Mouse (Mus musculus): ENCODE measurements at regions not wholly inside any gene's neighbourhood (a gene's known extent, or its start where the extent isn't known, plus 50 kb on each side); places are given as distances from the start of the nearest gene placed in this dataset.

DNA sequence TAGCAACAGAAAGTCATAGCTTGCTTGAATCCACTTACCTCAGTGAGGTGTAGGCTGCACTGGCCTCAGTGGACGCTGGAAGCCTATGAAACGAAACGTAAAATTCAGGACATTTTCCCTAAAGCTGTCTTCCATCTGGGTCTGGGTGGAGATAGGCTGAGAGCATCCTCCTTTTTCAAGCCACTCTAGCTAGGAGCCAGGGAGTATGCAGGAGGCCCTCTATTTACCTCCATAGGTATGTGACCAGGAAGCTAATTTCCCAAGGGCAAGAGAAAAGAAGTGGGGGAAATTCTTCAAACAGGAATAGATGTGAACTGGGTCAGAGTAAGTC lies 95.9 kb upstream of the Tmem45b start:
- no peaks in the 10 kb centered on the region for H3K36me3 ChIP-seq (ENCODE audit: insufficient read depth, low read length)
- TF ChIP-seq CTCF (IDR thresholded peaks at IDR 0.05; ENCODE audit: low read depth), result no peak
- no peaks in the 10 kb centered on the region for H3K9me3 ChIP-seq (replicated peaks; ENCODE audit: low read length)
- DNase-seq (ENCODE audit: low spot score) (no peak), ATAC-seq (replicated peaks; ENCODE audit: low FRiP score, low read depth) (no peak)
- no peak overlapping the region for H3K4me2 ChIP-seq (ENCODE audit: low read length)
- H3K4me3 ChIP-seq (replicated peaks; ENCODE audit: low read depth, low read length), result no peak overlapping the region
- H3K9ac ChIP-seq (ENCODE audit: low read depth, low read length), result no peak overlapping the region
- no peak overlapping the region for H3K27ac ChIP-seq
- H3K4me1 ChIP-seq (replicated peaks; ENCODE audit: insufficient read depth, low read length), result no peaks in the 10 kb centered on the region
- 79% methylated on average over 3 of the region's 3 CpGs for WGBS
- H3K27me3 ChIP-seq (ENCODE audit: insufficient read depth, low read length), result 0 out of 2 replicates have a peak, but pooled peaks cover 6% of the 10 kb centered on the region

DNA sequence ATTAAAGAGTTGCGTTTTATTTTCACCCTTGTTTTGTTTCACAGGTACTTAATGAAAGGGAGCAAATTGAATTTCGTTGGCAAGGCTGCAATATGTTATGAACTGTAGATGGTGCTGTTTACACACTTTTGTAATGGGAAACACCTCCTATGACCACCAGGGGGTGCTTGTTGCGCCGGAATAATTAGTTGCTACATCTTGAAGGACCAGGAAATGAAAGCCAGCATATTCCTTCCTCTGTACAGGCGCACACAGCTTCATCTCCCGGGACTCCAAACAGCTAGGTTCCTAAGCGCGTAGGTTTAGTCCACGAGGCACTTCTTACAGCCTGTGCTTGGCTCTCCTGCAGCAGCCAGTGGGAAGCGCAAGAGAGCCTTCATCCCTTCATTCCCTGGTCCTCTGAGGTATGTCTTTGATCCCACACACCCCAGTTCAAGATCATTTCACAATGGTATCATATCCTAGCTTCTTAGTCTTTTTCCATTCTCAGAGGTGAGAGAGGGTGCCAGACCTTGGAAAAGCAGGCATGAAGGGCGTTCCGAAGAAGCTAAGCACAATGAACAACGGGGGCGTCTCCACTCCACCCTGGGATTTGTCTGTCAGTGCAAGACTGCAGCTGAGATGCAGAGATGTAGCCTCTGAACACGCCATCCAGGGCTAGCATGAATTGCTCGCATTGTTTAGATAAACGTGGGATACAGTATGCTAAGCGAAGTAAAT lies 95.4 kb upstream of the Tmem45b start:
- no peaks in the 10 kb centered on the region for H3K36me3 ChIP-seq (ENCODE audit: insufficient read depth, low read length)
- WGBS, result 32% methylated on average over 18 of the region's 18 CpGs
- peak; percentile 66 for ATAC-seq (replicated peaks; ENCODE audit: low FRiP score, low read depth)
- 0 out of 2 replicates have a peak overlapping the region, but pooled peaks have one; percentile 8 for H3K4me3 ChIP-seq (replicated peaks; ENCODE audit: low read depth, low read length)
- 0 out of 2 replicates have a peak, but pooled peaks cover 6% of the 10 kb centered on the region for H3K27me3 ChIP-seq (ENCODE audit: insufficient read depth, low read length)
- no peaks in the 10 kb centered on the region for H3K4me1 ChIP-seq (replicated peaks; ENCODE audit: insufficient read depth, low read length)
- H3K27ac ChIP-seq, result no peak overlapping the region
- no peaks in the 10 kb centered on the region for H3K9me3 ChIP-seq (replicated peaks; ENCODE audit: low read length)
- H3K4me2 ChIP-seq (ENCODE audit: low read length), result peak overlapping the region; percentile 47
- peak; percentile 91 for DNase-seq (ENCODE audit: low spot score)
- H3K9ac ChIP-seq (ENCODE audit: low read depth, low read length), result no peak overlapping the region
- TF ChIP-seq CTCF (IDR thresholded peaks at IDR 0.05; ENCODE audit: low read depth), result peak; percentile 100

DNA sequence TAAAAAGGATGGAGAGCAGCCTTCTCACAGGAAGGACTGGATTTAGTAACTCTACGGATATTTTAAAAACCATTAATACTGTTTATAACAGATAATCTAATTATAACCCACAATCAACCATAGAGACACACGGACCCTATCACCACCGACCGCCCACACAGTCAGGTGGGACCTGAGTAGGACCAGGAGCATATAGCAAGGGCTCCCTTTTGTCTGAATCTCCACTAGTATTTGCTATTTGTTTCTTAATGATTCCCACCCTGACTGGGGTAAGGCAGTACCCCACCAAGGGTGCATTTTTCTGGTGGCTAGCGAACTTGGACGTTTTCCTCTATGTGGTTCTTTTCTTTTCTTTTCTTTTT lies 79.4 kb upstream of the Tmem45b start:
- no peaks in the 10 kb centered on the region for H3K9me3 ChIP-seq (replicated peaks; ENCODE audit: low read length)
- no peak overlapping the region for H3K4me2 ChIP-seq (ENCODE audit: low read length)
- no peak overlapping the region for H3K27ac ChIP-seq
- no peak for DNase-seq (ENCODE audit: low spot score)
- 70% methylated on average over 6 of the region's 6 CpGs for WGBS
- no peak overlapping the region for H3K9ac ChIP-seq (ENCODE audit: low read depth, low read length)
- H3K27me3 ChIP-seq (ENCODE audit: insufficient read depth, low read length), result no peaks in the 10 kb centered on the region
- H3K4me1 ChIP-seq (replicated peaks; ENCODE audit: insufficient read depth, low read length), result no peaks in the 10 kb centered on the region
- TF ChIP-seq CTCF (IDR thresholded peaks at IDR 0.05; ENCODE audit: low read depth), result no peak
- H3K36me3 ChIP-seq (ENCODE audit: insufficient read depth, low read length), result no peaks in the 10 kb centered on the region
- ATAC-seq (replicated peaks; ENCODE audit: low FRiP score, low read depth), result no peak
- no peak overlapping the region for H3K4me3 ChIP-seq (replicated peaks; ENCODE audit: low read depth, low read length)

GRCm38 (mm10) chr9:31542909-31543690 lies 78.8 kb upstream of the Tmem45b start:
- DNase-seq (ENCODE audit: low spot score) (peak; percentile 91), ATAC-seq (replicated peaks; ENCODE audit: low FRiP score, low read depth) (peak; percentile 65)
- Histone ChIP-seq H3K4me1 (replicated peaks; ENCODE audit: insufficient read depth, low read length) (no peaks in the 10 kb centered on the region), H3K27me3 (ENCODE audit: insufficient read depth, low read length) (no peaks in the 10 kb centered on the region), H3K4me3 (replicated peaks; ENCODE audit: low read depth, low read length) (no peak overlapping the region), H3K9me3 (replicated peaks; ENCODE audit: low read length) (no peaks in the 10 kb centered on the region), H3K9ac (ENCODE audit: low read depth, low read length) (no peak overlapping the region), H3K4me2 (ENCODE audit: low read length) (no peak overlapping the region), H3K27ac (no peak overlapping the region), H3K36me3 (ENCODE audit: insufficient read depth, low read length) (no peaks in the 10 kb centered on the region)
- WGBS, result 10% methylated on average over 13 of the region's 13 CpGs
- TF ChIP-seq CTCF (IDR thresholded peaks at IDR 0.05; ENCODE audit: low read depth), result peak; percentile 96

- Histone ChIP-seq H3K4me1 (replicated peaks; ENCODE audit: insufficient read depth, low read length) (no peaks in the 10 kb centered on the region), H3K27ac (peak overlapping the region; percentile 11; the same call in 1 of the 2 replicates), H3K36me3 (ENCODE audit: insufficient read depth, low read length) (no peaks in the 10 kb centered on the region), H3K27me3 (ENCODE audit: insufficient read depth, low read length) (no peaks in the 10 kb centered on the region), H3K4me3 (replicated peaks; ENCODE audit: low read depth, low read length) (no peak overlapping the region), H3K4me2 (ENCODE audit: low read length) (no peak overlapping the region), H3K9ac (ENCODE audit: low read depth, low read length) (no peak overlapping the region), H3K9me3 (replicated peaks; ENCODE audit: low read length) (no peaks in the 10 kb centered on the region)
- no peak for DNase-seq (ENCODE audit: low spot score)
- no peak for ATAC-seq (replicated peaks; ENCODE audit: low FRiP score, low read depth)
- TF ChIP-seq CTCF (IDR thresholded peaks at IDR 0.05; ENCODE audit: low read depth), result no peak
- 43% methylated on average over 5 of the region's 5 CpGs for WGBS
Observed at GRCm38 (mm10) chr9:31541615-31542191, 77.4 kb upstream of the Tmem45b start.

GRCm38 (mm10) chr9:31538458-31539210 lies 74.4 kb upstream of the Tmem45b start:
- 74% methylated on average over 11 of the region's 11 CpGs for WGBS
- Histone ChIP-seq H3K27ac (no peak overlapping the region), H3K4me1 (replicated peaks; ENCODE audit: insufficient read depth, low read length) (no peaks in the 10 kb centered on the region), H3K27me3 (ENCODE audit: insufficient read depth, low read length) (no peaks in the 10 kb centered on the region), H3K9ac (ENCODE audit: low read depth, low read length) (no peak overlapping the region), H3K36me3 (ENCODE audit: insufficient read depth, low read length) (no peaks in the 10 kb centered on the region), H3K4me3 (replicated peaks; ENCODE audit: low read depth, low read length) (no peak overlapping the region), H3K9me3 (replicated peaks; ENCODE audit: low read length) (no peaks in the 10 kb centered on the region), H3K4me2 (ENCODE audit: low read length) (no peak overlapping the region)
- no peak for ATAC-seq (replicated peaks; ENCODE audit: low FRiP score, low read depth)
- no peak for DNase-seq (ENCODE audit: low spot score)
- no peak for TF ChIP-seq CTCF (IDR thresholded peaks at IDR 0.05; ENCODE audit: low read depth)

Measured in kidney, postnatal 0 days (tissue).